Mouse (Mus musculus) MEL (cell line): Measurements from ENCODE around the gene Cenpl. TPM values are rescaled to one million over a fixed set of nuclear protein-coding genes. Genes with fewer than 3 reads are reported as not detected.

Experiments
- DNase-seq: peaks from one replicate; pipeline ENCODE4 v3.0.0; 2011; ENCODE audit warnings: low read depth, low spot score
- H3K27ac ChIP-seq: 2 replicates; pipeline ENCODE4 v1.5.1; 2012; ENCODE audit warnings: low read depth, mild to moderate bottlenecking, control low read depth, low read length, moderate library complexity; ENCODE audit not compliant: control insufficient read depth
- H3K27me3 ChIP-seq, 2 experiments: fragments of 150-350 bp in 1 of 2; sonication (generic) in 1 of 2; 2 replicates each; pipeline ENCODE4 v1.6.1; 2012; ENCODE audit warnings: low read length in 2 of 2, mild to moderate bottlenecking in 2 of 2, improper control_type of control experiment in 1 of 2, moderate library complexity in 1 of 2; ENCODE audit not compliant: insufficient read depth in 2 of 2, control insufficient read depth in 1 of 2
- H3K36me3 ChIP-seq, 2 experiments: 2 replicates each; pipeline ENCODE4 v1.6.1; 2012 to 2014; ENCODE audit warnings: low read length in 2 of 2, improper control_type of control experiment in 1 of 2, inconsistent platforms in 1 of 2, mild to moderate bottlenecking in 1 of 2; ENCODE audit not compliant: insufficient read depth in 2 of 2, control insufficient read depth in 1 of 2
- H3K4me1 ChIP-seq, 2 experiments: fragments of 150-350 bp in 1 of 2; sonication (generic) in 1 of 2; 2 replicates each; pipeline ENCODE4 v1.6.1; 2012; ENCODE audit warnings: low read length in 2 of 2, improper control_type of control experiment in 1 of 2, mild to moderate bottlenecking in 1 of 2; ENCODE audit not compliant: insufficient read depth in 2 of 2, control insufficient read depth in 1 of 2
- H3K4me3 ChIP-seq, 2 experiments: fragments of 150-350 bp in 1 of 2; sonication (generic) in 1 of 2; 2 replicates each; pipeline ENCODE4 v1.5.1; 2012; ENCODE audit warnings: low read depth in 2 of 2, low read length in 2 of 2, mild to moderate bottlenecking in 2 of 2, moderate library complexity in 2 of 2, control low read depth in 1 of 2, improper control_type of control experiment in 1 of 2; ENCODE audit not compliant: control insufficient read depth in 1 of 2, insufficient read depth in 1 of 2
- H3K79me2 ChIP-seq: 2 replicates; pipeline ENCODE4 v1.6.1; 2012; ENCODE audit warnings: mild to moderate bottlenecking, low read length, moderate library complexity; ENCODE audit not compliant: control insufficient read depth, poor library complexity, insufficient read depth
- H3K9ac ChIP-seq: 2 replicates; pipeline ENCODE4 v1.6.1; 2012; ENCODE audit warnings: low read depth, mild to moderate bottlenecking, control low read depth, low read length, moderate library complexity; ENCODE audit not compliant: control insufficient read depth, poor library complexity, severe bottlenecking
- H3K9me3 ChIP-seq: fragments of 150-350 bp; sonication (generic); replicated peaks from 2 replicates; pipeline ENCODE4 v1.6.1; 2012; ENCODE audit warnings: mild to moderate bottlenecking, low read length, improper control_type of control experiment, moderate library complexity; ENCODE audit not compliant: insufficient read depth
- BHLHE40 ChIP-seq: IDR thresholded peaks from 2 replicates; pipeline ENCODE4 v1.6.1; 2012; ENCODE audit warnings: low read depth, mild to moderate bottlenecking, inconsistent platforms, low read length, improper control_type of control experiment, borderline replicate concordance
- CHD2 ChIP-seq: IDR thresholded peaks from 2 replicates; pipeline ENCODE4 v1.6.1; 2011; ENCODE audit warnings: low read length, improper control_type of control experiment
- JUND ChIP-seq: IDR thresholded peaks from 2 replicates; pipeline ENCODE4 v1.6.1; 2011; ENCODE audit warnings: low read depth, mild to moderate bottlenecking, improper control_type of control experiment, low read length
- KAT2A ChIP-seq: conservative IDR thresholded peaks from 2 replicates; pipeline ENCODE4 v1.6.1; 2012; ENCODE audit warnings: low read depth, low read length, improper control_type of control experiment, inconsistent platforms
- MAX ChIP-seq: IDR thresholded peaks from 2 replicates; pipeline ENCODE4 v1.6.1; 2011; ENCODE audit warnings: low read length, improper control_type of control experiment
- MXI1 ChIP-seq: IDR thresholded peaks from 2 replicates; pipeline ENCODE4 v1.6.1; 2011; ENCODE audit warnings: mild to moderate bottlenecking, low read depth, low read length, improper control_type of control experiment
- MYB ChIP-seq: IDR thresholded peaks from 2 replicates; pipeline ENCODE4 v1.6.1; 2011; ENCODE audit warnings: mild to moderate bottlenecking, low read depth, low read length, improper control_type of control experiment
- NELFE ChIP-seq: IDR thresholded peaks from 2 replicates; pipeline ENCODE4 v1.6.1; 2011; ENCODE audit warnings: low read depth, low read length, improper control_type of control experiment
- POLR2A ChIP-seq, 2 experiments: IDR thresholded peaks; 2 replicates each; pipeline ENCODE4 v1.6.1; 2011 to 2012; ENCODE audit warnings: low read length in 2 of 2, mild to moderate bottlenecking in 2 of 2, control low read depth in 1 of 2, improper control_type of control experiment in 1 of 2, low read depth in 1 of 2, moderate library complexity in 1 of 2; ENCODE audit not compliant: control insufficient read depth in 1 of 2, insufficient read depth in 1 of 2, poor library complexity in 1 of 2
- POLR2AphosphoS2 ChIP-seq: IDR thresholded peaks from 2 replicates; pipeline ENCODE4 v1.6.1; 2011; ENCODE audit warnings: low read length, improper control_type of control experiment
- POLR2AphosphoS5 ChIP-seq: IDR thresholded peaks from 2 replicates; pipeline ENCODE4 v1.6.1; 2012; ENCODE audit warnings: low read depth, borderline replicate concordance, mild to moderate bottlenecking, inconsistent platforms, low read length, moderate library complexity, mixed read lengths
- RCOR1 ChIP-seq: IDR thresholded peaks from 2 replicates; pipeline ENCODE4 v1.6.1; 2012; ENCODE audit warnings: low read depth, mild to moderate bottlenecking, inconsistent platforms, low read length, improper control_type of control experiment
- ZKSCAN1 ChIP-seq: IDR thresholded peaks from 2 replicates; pipeline ENCODE4 v1.6.1; 2012; ENCODE audit warnings: low read depth, mild to moderate bottlenecking, inconsistent platforms, low read length, improper control_type of control experiment, moderate library complexity
- ZNF384 ChIP-seq: IDR thresholded peaks from 2 replicates; pipeline ENCODE4 v1.6.1; 2012; ENCODE audit warnings: low read depth, mild to moderate bottlenecking, inconsistent platforms, low read length, improper control_type of control experiment
- polyA plus RNA-seq, 2 experiments: library from polyadenylated mRNA; stranded (reverse) in 1 of 2; unstranded in 1 of 2; fragments of >175 nt in 1 of 2; fragments of >200 nt in 1 of 2; gene quantifications; 2 replicates each; pipeline versions ENCODE4 v1.2.1 to v1.2.4; 2012; ENCODE audit warnings: low replicate concordance in 2 of 2, low read depth in 1 of 2; ENCODE audit not compliant: insufficient read length in 2 of 2, insufficient read depth in 1 of 2, missing spikeins in 1 of 2
- total RNA-seq: library from RNA; depleted of rRNA; stranded (reverse); fragments of 300-350 nt; gene quantifications from 2 replicates; pipeline ENCODE4 v1.2.3, GENCODE M21; 2012

Gene Cenpl
- total and polyA plus RNA-seq, 3 experiments, result 6.2 to 16.9 TPM; not detected in 1

DNA sequence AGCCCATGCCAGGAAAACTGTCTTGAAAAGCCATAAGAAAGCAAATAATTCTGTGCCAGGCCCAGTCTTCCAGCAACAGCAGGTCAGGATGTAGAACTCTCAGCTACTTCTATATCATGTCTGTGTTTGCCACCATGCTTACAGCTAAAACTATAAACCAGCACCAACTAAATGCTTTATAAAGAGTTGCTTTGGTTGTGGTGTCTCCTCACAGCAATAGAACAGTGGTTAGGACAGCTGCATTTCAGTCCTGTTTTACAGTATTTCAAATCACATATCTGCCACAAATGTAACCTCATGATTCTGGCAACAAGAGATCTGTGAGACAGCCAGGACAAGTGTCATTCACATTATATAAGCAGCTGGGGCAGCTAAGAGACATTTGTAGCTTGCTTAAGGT, 29.7 kb upstream of the Cenpl start:
- TF ChIP-seq POLR2A (IDR thresholded peaks at IDR 0.05; ENCODE audit: control insufficient read depth in 1 of 2, insufficient read depth in 1 of 2, low read depth in 1 of 2, low read length in 2 of 2, poor library complexity in 1 of 2) (no peak), POLR2AphosphoS5 (peak; percentile 88; the same call in 1 of the 2 replicates)
- peak; percentile 84 for DNase-seq

DNA sequence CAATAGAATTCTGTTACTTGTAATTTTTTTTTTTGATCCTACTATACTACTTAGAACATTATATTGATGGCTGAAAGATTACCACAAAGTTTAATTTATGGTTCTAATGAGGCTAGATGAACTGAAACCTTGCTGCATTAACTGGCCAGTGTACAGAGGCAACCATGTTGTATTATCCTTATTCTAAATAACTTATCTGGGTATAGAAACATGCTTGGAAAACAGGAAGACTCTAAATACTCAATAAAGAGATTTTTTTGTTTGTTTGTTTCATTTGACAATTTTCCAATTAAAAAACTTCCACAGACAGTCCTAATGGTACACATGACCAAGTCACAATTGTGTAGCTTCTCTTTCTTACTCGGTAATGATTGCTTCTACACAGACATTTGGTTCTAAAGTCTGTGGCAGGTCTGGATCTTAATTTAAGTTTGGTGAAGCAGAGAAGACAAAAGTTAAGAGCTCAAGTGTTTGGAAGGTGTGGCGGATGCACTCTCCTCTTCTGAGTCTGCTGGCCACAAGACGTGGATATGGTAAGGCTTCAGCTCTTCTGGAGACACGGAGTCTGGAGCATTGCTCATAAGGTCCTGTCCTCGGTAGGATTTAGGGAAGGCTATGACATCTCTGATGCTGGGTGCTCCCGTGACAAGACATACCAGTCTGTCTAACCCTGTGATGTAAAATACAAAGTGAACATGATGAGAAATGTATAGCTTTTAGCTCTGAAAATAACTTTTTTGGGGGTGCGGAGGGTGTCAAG, 29.1 kb upstream of the Cenpl start:
- H3K4me1 ChIP-seq, result 0 out of 4 replicates have a peak, but pooled peaks cover 0 to 2% of the 10 kb centered on the region in 2 experiments
- peaks cover 2 to 20% of the 10 kb centered on the region in 2 experiments for H3K36me3 ChIP-seq
- no peaks in the 10 kb centered on the region for H3K27me3 ChIP-seq
- no peak overlapping the region for H3K9ac ChIP-seq
- H3K27ac ChIP-seq, result no peak overlapping the region
- H3K9me3 ChIP-seq, result no peaks in the 10 kb centered on the region
- DNase-seq, result peak; percentile 66
- peaks cover 14% of the 10 kb centered on the region for H3K79me2 ChIP-seq
- TF ChIP-seq ZKSCAN1 (no peak), JUND (no peak), NELFE (no peak), MYB (no peak), RCOR1 (no peak), ZNF384 (no peak), MAX (no peak), KAT2A (no peak), MXI1 (no peak), BHLHE40 (no peak)
- no peak overlapping the region for H3K4me3 ChIP-seq

More for the DNA sequence above, 29.7 kb upstream of the Cenpl start:
- Histone ChIP-seq H3K79me2 (peaks cover 19% of the 10 kb centered on the region), H3K4me1 (0 out of 4 replicates have a peak, but pooled peaks cover 0 to 2% of the 10 kb centered on the region in 2 experiments), H3K36me3 (peaks cover 2 to 24% of the 10 kb centered on the region in 2 experiments), H3K4me3 (no peak overlapping the region), H3K27me3 (no peaks in the 10 kb centered on the region), H3K9ac (no peak overlapping the region), H3K27ac (peak overlapping the region; percentile 39), H3K9me3 (no peaks in the 10 kb centered on the region)

DNA sequence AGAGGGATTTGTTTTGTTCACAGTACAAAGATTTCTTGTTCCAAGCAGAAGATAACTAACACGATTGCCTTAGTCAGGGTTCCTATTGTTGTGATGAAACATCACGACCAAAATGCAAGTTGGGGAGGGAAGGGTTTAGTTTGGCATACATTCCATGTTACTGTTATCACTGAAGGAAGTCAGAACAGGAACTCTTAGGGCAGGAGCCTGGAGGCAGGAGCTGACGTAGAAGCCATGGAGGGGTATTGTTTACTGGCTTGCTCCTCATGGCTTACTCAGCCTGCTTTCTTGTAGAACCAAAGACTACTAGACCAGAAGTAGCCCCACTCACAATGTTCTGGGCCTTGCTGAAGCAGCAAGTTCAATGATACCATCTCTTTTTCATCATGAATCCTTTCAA, 23.5 kb upstream of the Cenpl start:
- H3K4me3 ChIP-seq, result no peak overlapping the region
- H3K9me3 ChIP-seq, result no peaks in the 10 kb centered on the region
- H3K27me3 ChIP-seq, result no peaks in the 10 kb centered on the region
- no peak for TF ChIP-seq MXI1
- no peak for TF ChIP-seq POLR2AphosphoS2
- no peak for TF ChIP-seq ZNF384
- no peak for TF ChIP-seq CHD2
- peaks cover 0 to 5% of the 10 kb centered on the region in 2 experiments; a peak in 2 of 4 replicates for H3K36me3 ChIP-seq
- H3K9ac ChIP-seq, result no peak overlapping the region
- no peaks in the 10 kb centered on the region for H3K79me2 ChIP-seq
- H3K4me1 ChIP-seq, result 0 out of 4 replicates have a peak, but pooled peaks cover 0 to 2% of the 10 kb centered on the region in 2 experiments
- no peak overlapping the region for H3K27ac ChIP-seq
- DNase-seq, result no peak
